10 mouse cellular contexts compared by ENCODE assay signal in the genomic region with DNA sequence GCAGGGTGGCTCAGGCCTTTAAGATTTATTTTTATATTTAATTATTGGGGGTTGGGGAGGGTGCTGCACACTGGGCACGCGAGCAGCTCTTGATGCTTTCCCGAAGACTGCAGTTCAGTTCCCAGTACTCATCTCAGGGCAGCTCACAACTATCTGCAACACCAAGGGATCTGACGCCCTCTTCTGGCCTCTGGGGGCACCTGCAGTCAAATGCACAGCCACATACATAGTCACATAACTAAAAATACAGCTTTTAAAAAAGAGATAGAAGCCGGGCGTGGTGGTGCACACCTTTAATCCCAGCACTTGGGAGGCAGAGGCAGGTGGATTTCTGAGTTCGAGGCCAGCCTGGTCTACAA. TPM values are rescaled to one million over a fixed set of nuclear protein-coding genes. Genes with fewer than 3 reads are reported as not detected.
DNase-seq lines count a peak whose midpoint lies in the region; ATAC-seq lines count a peak whose summit lies in the region.
"Had no signal": no experiment of that assay in that cellular context is flagged by ENCODE, and none has a peak within 500 bp of the region (broad histone marks: within the 10 kb centered on the region; RNA-seq: fewer than 3 reads in every experiment).

No protein-coding gene starts in this region.

- H3K27ac ChIP-seq in hindbrain, embryonic 12.5 days: peak overlapping the region; percentile 84
- no peak overlapping the region for H3K27ac ChIP-seq in hindbrain, embryonic 11.5 days (ENCODE audit: low read depth, low read length)
- H3K27ac ChIP-seq in forebrain, embryonic 15.5 days (replicated peaks): peak overlapping the region; percentile 82
- peak overlapping the region; percentile 83 for H3K27ac ChIP-seq in midbrain, embryonic 13.5 days

- no peak for DNase-seq in hindbrain, embryonic 11.5 days (ENCODE audit: low spot score)
- DNase-seq in R1 (ENCODE audit: low read depth, low spot score): peak; percentile 93
- no peak for DNase-seq in adrenal gland, adult 2 months
- DNase-seq in frontal cortex, postnatal 25 days (ENCODE audit: low spot score in 2 of 2): no peak
- no peak for DNase-seq in left cerebral cortex, adult 11 months (ENCODE audit: low spot score)
- DNase-seq: kidney, adult 18-20 months; thymus, postnatal 36 days had no signal

- H3K4me3 ChIP-seq in hindbrain, embryonic 12.5 days: no peak overlapping the region
- H3K4me3 ChIP-seq in hindbrain, embryonic 11.5 days (ENCODE audit: low read depth, low read length): no peak overlapping the region
- no peak overlapping the region for H3K4me3 ChIP-seq in forebrain, embryonic 15.5 days
- H3K4me3 ChIP-seq in midbrain, embryonic 13.5 days (replicated peaks): no peak overlapping the region

- H3K27me3 ChIP-seq in hindbrain, embryonic 12.5 days: peaks cover 34% of the 10 kb centered on the region
- peaks cover 11% of the 10 kb centered on the region for H3K27me3 ChIP-seq in hindbrain, embryonic 11.5 days (ENCODE audit: control insufficient read depth, insufficient read depth, low read length)
- H3K27me3 ChIP-seq in forebrain, embryonic 15.5 days: peaks cover 9% of the 10 kb centered on the region; the same call in 1 of the 2 replicates
- H3K27me3 ChIP-seq in midbrain, embryonic 13.5 days: peaks cover 41% of the 10 kb centered on the region

- WGBS in hindbrain, embryonic 12.5 days: 82% methylated on average over 7 of the region's 7 CpGs
- 85% methylated on average over 7 of the region's 7 CpGs for WGBS in hindbrain, embryonic 11.5 days
- WGBS in forebrain, embryonic 15.5 days: 82% methylated on average over 7 of the region's 7 CpGs
- 84% methylated on average over 7 of the region's 7 CpGs for WGBS in midbrain, embryonic 13.5 days

- H3K4me2 ChIP-seq in hindbrain, embryonic 12.5 days (replicated peaks): no peak overlapping the region
- no peak overlapping the region for H3K4me2 ChIP-seq in hindbrain, embryonic 11.5 days (replicated peaks; ENCODE audit: low read depth, low read length)
- no peak overlapping the region for H3K4me2 ChIP-seq in forebrain, embryonic 15.5 days (replicated peaks)
- H3K4me2 ChIP-seq in midbrain, embryonic 13.5 days (replicated peaks): no peak overlapping the region

- H3K9me3 ChIP-seq in hindbrain, embryonic 12.5 days (replicated peaks): no peaks in the 10 kb centered on the region
- H3K9me3 ChIP-seq in hindbrain, embryonic 11.5 days (ENCODE audit: control insufficient read depth, low read length): no peaks in the 10 kb centered on the region
- H3K9me3 ChIP-seq in forebrain, embryonic 15.5 days: no peaks in the 10 kb centered on the region
- H3K9me3 ChIP-seq in midbrain, embryonic 13.5 days: no peaks in the 10 kb centered on the region

- no peaks in the 10 kb centered on the region for H3K36me3 ChIP-seq in hindbrain, embryonic 12.5 days
- no peaks in the 10 kb centered on the region for H3K36me3 ChIP-seq in hindbrain, embryonic 11.5 days (ENCODE audit: control insufficient read depth, insufficient read depth, low read length)
- H3K36me3 ChIP-seq in forebrain, embryonic 15.5 days: no peaks in the 10 kb centered on the region
- no peaks in the 10 kb centered on the region for H3K36me3 ChIP-seq in midbrain, embryonic 13.5 days

- ATAC-seq in hindbrain, embryonic 12.5 days (ENCODE audit: low FRiP score): no peak
- ATAC-seq in hindbrain, embryonic 11.5 days (ENCODE audit: low FRiP score): no peak
- ATAC-seq in forebrain, embryonic 15.5 days (replicated peaks): no peak
- ATAC-seq in midbrain, embryonic 13.5 days: no peak

- H3K9ac ChIP-seq in hindbrain, embryonic 12.5 days: no peak overlapping the region
- no peak overlapping the region for H3K9ac ChIP-seq in hindbrain, embryonic 11.5 days (ENCODE audit: low read depth, low read length)
- H3K9ac ChIP-seq in forebrain, embryonic 15.5 days (replicated peaks): no peak overlapping the region
- H3K9ac ChIP-seq in midbrain, embryonic 13.5 days (replicated peaks): no peak overlapping the region

- H3K4me1 ChIP-seq in hindbrain, embryonic 12.5 days: peaks cover 48% of the 10 kb centered on the region
- peaks cover 30% of the 10 kb centered on the region for H3K4me1 ChIP-seq in hindbrain, embryonic 11.5 days (replicated peaks; ENCODE audit: control insufficient read depth, insufficient read depth, low read length)
- peaks cover 51% of the 10 kb centered on the region for H3K4me1 ChIP-seq in forebrain, embryonic 15.5 days
- H3K4me1 ChIP-seq in midbrain, embryonic 13.5 days (replicated peaks): peaks cover 55% of the 10 kb centered on the region

RNA-seq across cellular contexts. Expression of a gene that starts 52.5 kb away (rescaled TPM):
- polyA plus RNA-seq in hindbrain, embryonic 12.5 days (2016; fragmentation: Nextera tagmentation; extraction: Ambion mirVana): 40.6 and 41.7 TPM in 2 replicates
- 23.9 and 28.4 TPM in 2 replicates for polyA plus RNA-seq in hindbrain, embryonic 11.5 days (2014; fragmentation: Nextera tagmentation; extraction: Ambion mirVana)
- 33.2 and 37.3 TPM in 2 replicates for polyA plus RNA-seq in forebrain, embryonic 15.5 days (2015; fragmentation: Nextera tagmentation; extraction: Ambion mirVana)
- polyA plus RNA-seq in midbrain, embryonic 13.5 days (2015; fragmentation: Nextera tagmentation; extraction: Ambion mirVana): 16.0 and 25.2 TPM in 2 replicates
- 10 to 100 TPM; 21.8 to 25.3 TPM for total RNA-seq in adrenal gland, adult 2 months (2021)
- 61.2 and 76.5 TPM in 2 replicates for polyA plus RNA-seq in adrenal gland, adult 2 months (2012; rRNA removed)
